Mouse (Mus musculus): ENCODE data around the gene Rsbn1l. TPM values are rescaled to one million over a fixed set of nuclear protein-coding genes. Genes with fewer than 3 reads are reported as not detected.

Gene Rsbn1l
- polyA plus RNA-seq (2017; shearing (Covaris generic)), result 24.1 TPM

DNA sequence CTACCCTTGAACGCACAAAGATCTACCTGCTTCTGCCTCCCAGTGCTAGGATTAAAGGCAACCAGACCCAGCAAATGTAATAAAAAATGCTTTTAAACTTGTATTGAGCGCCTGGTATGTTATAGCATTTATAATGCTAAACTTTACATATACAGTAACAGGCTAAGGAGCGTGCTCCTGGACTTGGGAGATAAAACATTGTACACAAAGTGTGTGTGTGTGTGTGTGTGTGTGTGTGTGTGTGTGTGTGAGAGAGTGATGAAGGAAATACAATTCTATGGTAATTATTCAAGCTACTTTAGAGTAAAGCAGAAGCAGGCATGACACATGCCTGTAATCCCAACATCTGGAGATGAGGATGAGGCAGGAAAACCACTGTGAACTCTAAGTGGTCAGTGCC lies at the start of gene Rsbn1l:
Rsbn1l (minus strand) TSS at position 101 of the 400 bp plus-strand sequence.

DNA sequence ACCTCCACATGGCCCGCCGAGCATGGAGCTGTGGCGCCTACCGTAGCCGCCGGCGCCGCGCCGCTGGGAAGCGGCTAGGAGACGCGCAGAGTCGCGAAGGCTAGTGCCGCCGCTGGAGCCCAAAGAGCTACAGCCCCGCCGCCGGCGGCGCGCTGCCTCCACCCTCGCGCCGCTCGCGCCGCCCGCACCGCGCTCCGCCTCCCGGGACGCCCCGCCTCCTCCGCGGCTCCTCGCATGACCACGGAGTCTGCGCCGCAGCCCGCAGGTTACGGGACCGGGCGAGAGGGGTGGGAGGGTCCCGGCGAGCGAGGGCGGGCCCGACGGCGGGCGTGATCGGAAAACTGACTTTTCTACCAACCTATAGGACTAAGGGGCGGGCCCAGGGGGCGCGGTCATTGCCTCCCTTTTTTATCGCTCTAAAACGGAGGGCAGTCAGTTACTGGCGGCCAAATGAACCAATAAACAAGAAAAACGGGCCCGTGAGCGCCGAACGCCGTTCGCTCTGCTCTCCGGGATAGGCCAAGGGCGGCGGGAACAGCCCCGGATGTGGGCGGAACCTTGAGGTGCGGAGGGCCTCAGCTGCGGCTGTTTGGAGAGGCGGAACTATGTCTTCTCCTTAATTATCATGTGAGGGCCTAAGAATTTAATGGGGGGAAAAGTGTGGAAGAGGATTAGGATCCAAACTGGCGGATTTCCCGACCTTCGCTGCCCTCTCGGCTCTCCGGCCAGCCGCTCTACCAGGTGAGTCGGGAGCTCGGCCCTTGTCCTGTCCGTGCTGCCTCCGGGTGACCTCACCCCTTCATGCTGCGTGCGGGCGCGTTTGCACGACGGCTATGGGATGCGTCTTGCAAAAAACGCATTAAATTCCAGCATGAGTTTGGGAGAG lies 74.0 kb downstream of the Rsbn1l start, which contains the start of the genes Phtf2 and Tmem60:
Phtf2 (minus strand) TSS at position 210 of the 886 bp plus-strand sequence.
Tmem60 (plus strand) TSS at position 277 of the 886 bp plus-strand sequence.

Other genes with a start within 250 kb of the Rsbn1l start
- gene Phtf2, start 74.3 kb downstream of the Rsbn1l start, polyA plus RNA-seq (2017; shearing (Covaris generic)), result 75.0 TPM
- gene Tmem60, start 74.2 kb downstream of the Rsbn1l start, polyA plus RNA-seq (2017; shearing (Covaris generic)), result 58.2 TPM
- gene Ptpn12, start 99.5 kb upstream of the Rsbn1l start, polyA plus RNA-seq (2017; shearing (Covaris generic)), result 5.2 TPM
- gene Gsap, start 229.9 kb upstream of the Rsbn1l start, polyA plus RNA-seq (2017; shearing (Covaris generic)), result 52.2 TPM

All from inflammation-experienced regulatory T-cells, adult 16 weeks (primary cell).